Mouse (Mus musculus) urinary bladder, postnatal 36 days (tissue): ENCODE results near the gene Gm10985.

Experiments
- DNase-seq, 2 experiments: peaks; one replicate each; pipeline ENCODE4 v3.0.0; 2022; ENCODE audit warnings: low spot score in 2 of 2, mixed read lengths in 1 of 2

The Gm10985 gene

DNA sequence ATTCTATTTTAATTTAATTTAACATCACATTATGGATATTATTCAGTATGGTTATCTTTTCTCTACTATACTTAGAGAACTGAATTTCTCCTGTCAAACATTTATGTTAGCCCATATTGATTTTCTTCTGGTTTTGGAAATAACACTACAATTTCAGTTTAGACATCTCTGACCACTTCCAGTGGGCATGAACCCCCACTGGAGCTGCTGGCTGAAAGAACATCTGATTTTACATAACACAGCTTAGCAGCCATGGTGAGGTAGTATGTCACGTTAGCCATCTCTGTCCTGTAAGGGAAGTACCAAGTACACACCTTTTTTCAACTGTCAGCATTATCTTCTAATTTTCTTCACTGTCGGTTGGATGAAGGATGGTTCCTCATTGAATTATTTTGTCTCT lies at the start of gene Gm10985:
Gene Gm10985 (plus strand): TSS at position 301 of the 400 bp plus-strand sequence.
- no peak for DNase-seq

GRCm38 (mm10) chr3:53796933-53797332 lies 48.0 kb upstream of the Gm10985 start:
- no peak for DNase-seq

- no peak for DNase-seq
Observed at GRCm38 (mm10) chr3:53799671-53800070, 45.2 kb upstream of the Gm10985 start.

- DNase-seq: no peak
Observed at GRCm38 (mm10) chr3:53813421-53813977, 31.4 kb upstream of the Gm10985 start.

DNA sequence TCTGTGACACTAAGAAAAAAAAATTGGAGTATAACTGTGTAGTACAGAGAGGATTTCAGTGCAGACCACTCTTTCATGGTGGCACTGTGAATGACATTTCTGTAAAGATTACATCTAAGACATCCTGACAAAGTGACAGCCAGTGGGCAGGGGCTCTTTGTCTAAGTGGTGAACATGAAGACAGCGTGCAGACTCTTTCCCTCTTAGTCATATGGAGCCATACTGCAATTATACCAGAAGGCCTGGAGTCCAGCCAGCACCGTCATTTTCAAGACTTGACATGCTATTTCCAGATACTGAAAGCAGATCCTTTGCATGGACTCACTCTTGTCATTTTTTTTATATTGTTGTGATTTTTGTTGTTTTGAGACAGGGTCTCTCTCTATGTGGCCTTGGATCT lies 10.6 kb upstream of the Gm10985 start:
- no peak for DNase-seq

- no peak for DNase-seq
Observed at GRCm38 (mm10) chr3:53846206-53846928, 1.5 kb downstream of the Gm10985 start.

DNA sequence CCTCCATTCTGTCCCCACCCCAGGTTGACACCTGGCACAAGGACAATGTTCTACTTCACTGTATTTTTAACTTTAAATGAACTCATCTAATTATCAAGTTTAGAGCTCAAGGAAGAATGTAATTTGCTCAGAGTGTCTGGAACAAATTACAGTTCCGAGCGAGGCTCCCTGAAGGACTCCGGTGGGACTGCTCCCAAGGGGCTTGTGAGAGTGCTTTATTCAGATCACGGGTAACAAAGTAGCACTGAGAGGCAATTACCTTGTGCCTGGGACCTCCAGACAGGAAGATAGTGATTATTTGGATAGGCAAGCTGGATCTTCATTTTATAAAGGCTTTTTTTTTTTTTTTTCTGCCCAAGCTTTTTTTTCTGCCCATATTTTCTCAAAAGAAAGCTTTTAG lies 2.8 kb downstream of the Gm10985 start:
- no peak for DNase-seq

DNA sequence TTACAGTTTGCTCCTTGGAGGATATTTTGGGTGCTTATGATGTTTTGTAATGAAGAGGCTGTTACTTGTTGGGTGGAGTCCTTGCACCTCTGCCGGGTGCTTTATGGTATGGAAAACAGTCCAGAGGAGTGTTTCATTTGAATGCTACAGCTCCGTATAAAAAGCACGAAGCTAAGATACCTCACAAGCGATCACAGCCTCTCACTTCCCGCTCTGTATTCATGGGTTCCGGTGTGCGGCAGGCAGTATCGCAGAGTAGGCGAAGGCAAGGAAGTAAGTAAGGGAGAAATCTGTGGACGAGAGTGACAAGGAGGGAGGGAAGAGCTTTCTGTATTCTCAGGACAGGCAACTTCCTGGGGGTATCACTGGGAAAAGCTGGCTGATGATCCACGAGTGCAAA lies 3.4 kb downstream of the Gm10985 start:
- DNase-seq: no peak

- DNase-seq: no peak
Observed at GRCm38 (mm10) chr3:53854261-53854660, 9.4 kb downstream of the Gm10985 start.

GRCm38 (mm10) chr3:53854831-53855230 lies 9.9 kb downstream of the Gm10985 start:
- DNase-seq: no peak

DNA sequence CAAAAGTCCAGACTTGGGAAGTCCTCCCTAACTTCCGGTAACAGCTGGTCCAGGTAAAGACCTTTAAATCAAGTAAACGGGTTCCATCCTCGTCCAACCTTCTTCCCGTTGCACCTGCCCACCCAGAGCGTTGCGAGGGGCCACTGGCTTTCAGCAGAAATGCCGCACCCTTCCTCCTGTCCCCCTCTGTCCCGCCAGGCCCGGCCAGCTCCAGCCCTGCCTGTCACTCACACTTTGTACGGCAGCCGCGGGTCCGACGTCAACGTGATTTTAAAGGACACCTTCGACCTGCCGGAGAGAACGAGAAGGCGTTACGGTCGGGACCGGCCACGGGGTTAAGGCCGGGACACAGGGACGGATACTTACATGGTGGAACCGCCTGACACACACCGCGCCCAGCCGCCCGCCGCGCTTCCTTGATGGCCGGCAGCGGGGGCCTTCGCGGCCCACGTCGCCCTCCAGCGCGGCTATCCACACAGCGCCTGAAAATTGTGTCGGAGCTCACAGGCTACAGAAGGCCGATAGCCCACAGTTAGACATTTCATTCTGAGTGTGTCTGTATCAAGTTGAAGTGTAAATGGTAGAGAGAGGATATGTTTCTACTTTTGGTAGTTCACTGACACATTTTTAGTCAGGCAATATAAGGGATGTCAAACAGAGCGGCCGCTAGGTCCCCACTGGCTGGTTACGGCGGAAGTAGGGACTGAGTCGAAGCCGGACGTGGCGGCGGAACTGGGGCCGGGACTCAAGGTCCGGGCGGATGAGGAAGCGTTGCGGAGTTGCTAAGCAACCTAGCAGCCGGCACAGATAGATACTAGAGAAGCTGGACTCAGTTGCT lies 18.7 kb downstream of the Gm10985 start, which contains the start of gene Ufm1:
Gene Ufm1 (minus strand): TSS at position 448 of the 838 bp plus-strand sequence.
- DNase-seq: peak; percentile 84 to 94

DNA sequence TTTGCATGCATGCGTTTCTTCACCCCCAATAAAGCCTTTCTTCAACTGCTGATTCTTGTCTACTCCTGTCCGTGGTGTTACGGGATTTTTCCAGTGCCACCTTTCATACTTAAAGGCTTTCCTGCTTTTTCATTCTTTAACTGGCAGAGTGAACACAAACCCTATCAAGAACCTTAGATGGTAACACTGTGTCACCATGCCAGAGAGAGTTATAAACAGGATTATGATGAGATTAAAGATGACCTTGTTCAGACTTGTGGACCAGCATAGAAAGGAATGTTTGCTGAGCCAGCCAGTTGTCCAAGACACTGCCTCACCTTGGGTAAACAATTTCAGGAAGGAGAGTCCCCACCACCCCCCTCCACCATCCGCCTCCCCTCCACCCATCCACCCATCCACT lies 23.3 kb downstream of the Gm10985 start:
- no peak for DNase-seq

DNA sequence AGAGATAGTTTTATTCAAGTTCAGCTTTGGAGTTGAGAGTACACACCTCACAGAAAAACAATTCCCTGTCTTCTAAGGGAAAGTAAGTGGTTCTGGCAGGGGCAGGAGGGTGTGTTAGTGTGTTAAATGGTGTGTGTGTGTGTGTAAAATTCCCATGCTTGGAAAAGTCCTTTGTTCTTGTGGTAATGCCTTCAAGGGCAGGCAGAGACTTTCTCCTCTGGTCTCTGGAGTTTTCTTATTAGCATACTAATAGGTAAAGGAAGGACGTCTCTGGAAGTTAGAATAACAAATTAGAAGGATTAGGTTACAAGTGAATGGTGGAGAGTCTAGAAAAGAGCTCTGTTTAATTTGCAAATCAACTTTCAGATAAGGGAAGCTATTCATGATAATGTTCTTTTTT lies 24.4 kb downstream of the Gm10985 start:
- DNase-seq: no peak

DNA sequence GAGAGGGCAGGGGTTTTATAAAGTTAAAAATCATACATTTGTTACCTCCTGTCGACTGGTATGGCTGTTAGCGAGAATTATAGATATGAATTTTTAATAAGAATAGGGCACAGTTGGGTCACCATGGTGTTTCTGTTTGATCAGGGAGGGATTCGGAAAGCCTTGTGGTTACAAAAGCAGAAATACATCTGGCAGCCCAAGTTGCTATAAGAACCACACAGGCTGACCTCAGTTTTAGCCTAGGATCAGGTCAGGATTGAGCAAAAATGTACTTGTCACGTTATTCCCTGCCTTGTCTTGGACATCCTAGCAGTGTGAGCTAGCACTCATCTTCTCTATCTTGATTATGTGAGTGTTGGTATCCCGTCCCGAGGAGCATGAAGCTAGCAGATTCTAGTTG lies 25.6 kb downstream of the Gm10985 start:
- DNase-seq: no peak

GRCm38 (mm10) chr3:53871596-53871995 lies 26.7 kb downstream of the Gm10985 start:
- no peak for DNase-seq

GRCm38 (mm10) chr3:53890619-53891540 lies 46.0 kb downstream of the Gm10985 start:
- DNase-seq: no peak
